Comparison of ENCODE assay signal across 29 mouse cellular contexts in genomic region chr13:101924637-101925036, GRCm38 (mm10).
"Had no signal": no experiment of that assay in that cellular context is flagged by ENCODE, and none has a peak within 500 bp of the region (broad histone marks: within the 10 kb centered on the region; RNA-seq: fewer than 3 reads in every experiment).

No protein-coding gene starts in this region.

- H3K4me1 ChIP-seq: limb, embryonic 10.5 days; limb, embryonic 12.5 days; limb, embryonic 13.5 days; limb, embryonic 15.5 days; liver, embryonic 13.5 days; liver, embryonic 15.5 days; lung, embryonic 15.5 days; midbrain, embryonic 12.5 days; midbrain, embryonic 15.5 days; neural tube, embryonic 12.5 days; neural tube, embryonic 13.5 days had no signal

- H3K9ac ChIP-seq: limb, embryonic 12.5 days; limb, embryonic 13.5 days; limb, embryonic 15.5 days; liver, embryonic 13.5 days; liver, embryonic 14.5 days; liver, embryonic 15.5 days; lung, embryonic 14.5 days; lung, embryonic 15.5 days; midbrain, embryonic 12.5 days; midbrain, embryonic 15.5 days; neural tube, embryonic 12.5 days; neural tube, embryonic 13.5 days had no signal

- H3K27me3 ChIP-seq: limb, embryonic 15.5 days; liver, embryonic 13.5 days; liver, embryonic 15.5 days; lung, embryonic 15.5 days; megakaryocyte, embryonic 14.5 days; neural tube, embryonic 12.5 days; neural tube, embryonic 13.5 days had no signal

- H3K4me3 ChIP-seq: left cerebral cortex, adult 2 months; limb, embryonic 10.5 days; limb, embryonic 12.5 days; limb, embryonic 13.5 days; limb, embryonic 15.5 days; liver, embryonic 13.5 days; liver, embryonic 15.5 days; lung, embryonic 15.5 days; megakaryocyte, embryonic 14.5 days; midbrain, embryonic 10.5 days; midbrain, embryonic 12.5 days; midbrain, embryonic 15.5 days; myocyte; neural tube, embryonic 12.5 days; neural tube, embryonic 13.5 days had no signal

- H3K4me2 ChIP-seq: limb, embryonic 12.5 days; limb, embryonic 13.5 days; limb, embryonic 15.5 days; liver, embryonic 11.5 days; liver, embryonic 13.5 days; liver, embryonic 15.5 days; lung, embryonic 14.5 days; lung, embryonic 15.5 days; midbrain, embryonic 12.5 days; midbrain, embryonic 15.5 days; neural tube, embryonic 12.5 days; neural tube, embryonic 13.5 days had no signal

- DNase-seq: left cerebral cortex, postnatal 4 days; liver, embryonic 13.5 days; lung, adult 18-20 months; lung, adult 2 months; lung, embryonic 14.5 days; lung, postnatal 10 days; lung, postnatal 14 days; lung, postnatal 36 days; lung, postnatal 4 days; midbrain, embryonic 14.5 days had no signal

- H3K27ac ChIP-seq: left cerebral cortex, adult 2 months; limb, embryonic 10.5 days; limb, embryonic 12.5 days; limb, embryonic 13.5 days; limb, embryonic 15.5 days; liver, embryonic 13.5 days; liver, embryonic 14.5 days; liver, embryonic 15.5 days; lung, embryonic 15.5 days; macrophage; midbrain, embryonic 10.5 days; midbrain, embryonic 12.5 days; midbrain, embryonic 15.5 days; neural tube, embryonic 12.5 days; neural tube, embryonic 13.5 days had no signal

- ATAC-seq: lung, postnatal 0 days; midbrain, embryonic 15.5 days; midbrain, embryonic 16.5 days had no signal

- H3K36me3 ChIP-seq: limb, embryonic 10.5 days; limb, embryonic 12.5 days; limb, embryonic 13.5 days; limb, embryonic 15.5 days; liver, embryonic 13.5 days; liver, embryonic 15.5 days; lung, embryonic 15.5 days; midbrain, embryonic 10.5 days; midbrain, embryonic 12.5 days; midbrain, embryonic 15.5 days; neural tube, embryonic 12.5 days; neural tube, embryonic 13.5 days had no signal

- H3K9me3 ChIP-seq: limb, embryonic 10.5 days; limb, embryonic 12.5 days; limb, embryonic 13.5 days; limb, embryonic 15.5 days; liver, embryonic 13.5 days; liver, embryonic 15.5 days; lung, embryonic 15.5 days; megakaryocyte, embryonic 14.5 days; midbrain, embryonic 10.5 days; midbrain, embryonic 12.5 days; midbrain, embryonic 15.5 days; neural tube, embryonic 12.5 days; neural tube, embryonic 13.5 days had no signal
